Mouse (Mus musculus): ENCODE measurements around the gene Wdr89.

Gene Wdr89

GRCm38 (mm10) chr12:75668221-75668620 lies 1.1 kb downstream of the Wdr89 start:
- DNase-seq: no peak

GRCm38 (mm10) chr12:75666939-75667338 lies 2.4 kb downstream of the Wdr89 start:
- DNase-seq: no peak

GRCm38 (mm10) chr12:75664516-75664810 lies 4.9 kb downstream of the Wdr89 start:
- DNase-seq: no peak

GRCm38 (mm10) chr12:75663646-75664515 lies 5.5 kb downstream of the Wdr89 start:
- DNase-seq: no peak

- DNase-seq: no peak
These were observed 7.0 kb downstream of the Wdr89 start for GRCm38 (mm10) chr12:75662376-75662775.

GRCm38 (mm10) chr12:75658403-75658802 lies 10.9 kb downstream of the Wdr89 start:
- DNase-seq: no peak

- no peak for DNase-seq
These were observed 12.8 kb downstream of the Wdr89 start for GRCm38 (mm10) chr12:75656580-75656979.

- DNase-seq: no peak
These were observed 15.0 kb downstream of the Wdr89 start for GRCm38 (mm10) chr12:75654247-75654801.

GRCm38 (mm10) chr12:75649706-75650093 lies 19.6 kb downstream of the Wdr89 start:
- no peak for DNase-seq

GRCm38 (mm10) chr12:75649058-75649705 lies 20.2 kb downstream of the Wdr89 start:
- no peak for DNase-seq

- no peak for DNase-seq
These were observed 21.1 kb downstream of the Wdr89 start for GRCm38 (mm10) chr12:75648281-75648680.

- DNase-seq: no peak
These were observed 21.7 kb downstream of the Wdr89 start for GRCm38 (mm10) chr12:75647663-75648062.

GRCm38 (mm10) chr12:75645780-75646179 lies 23.6 kb downstream of the Wdr89 start:
- DNase-seq: peak in 1 of 2 experiments; percentile 5

GRCm38 (mm10) chr12:75641726-75642125 lies 27.6 kb downstream of the Wdr89 start:
- DNase-seq: no peak

- DNase-seq: no peak
These were observed 31.0 kb downstream of the Wdr89 start for GRCm38 (mm10) chr12:75638345-75638744.

- DNase-seq: no peak
These were observed 32.2 kb downstream of the Wdr89 start for GRCm38 (mm10) chr12:75637103-75637502.

- DNase-seq: no peak
These were observed 33.4 kb downstream of the Wdr89 start for GRCm38 (mm10) chr12:75635771-75636430.

GRCm38 (mm10) chr12:75629618-75630017 lies 39.7 kb downstream of the Wdr89 start:
- no peak for DNase-seq

GRCm38 (mm10) chr12:75623292-75623691 lies 46.0 kb downstream of the Wdr89 start:
- DNase-seq: no peak

GRCm38 (mm10) chr12:75622835-75623234 lies 46.5 kb downstream of the Wdr89 start:
- no peak for DNase-seq

GRCm38 (mm10) chr12:75616841-75617240 lies 52.5 kb downstream of the Wdr89 start:
- DNase-seq: peak in 1 of 2 experiments; percentile 10

- peak; percentile 16 to 26 for DNase-seq
These were observed 53.1 kb downstream of the Wdr89 start for GRCm38 (mm10) chr12:75616158-75616791.

- DNase-seq: no peak
These were observed 53.8 kb downstream of the Wdr89 start for GRCm38 (mm10) chr12:75615556-75615955.
